Comparison of ENCODE assay signal across 7 mouse cellular contexts in genomic region chr11:74589401-74590238, GRCm38 (mm10). TPM values are rescaled to one million over a fixed set of nuclear protein-coding genes. Genes with fewer than 3 reads are reported as not detected.
DNase-seq lines count a peak whose midpoint lies in the region; ATAC-seq and TF ChIP-seq lines count a peak whose summit lies in the region.

No protein-coding gene starts in this region.

- no peak for TF ChIP-seq CTCF in lung, adult 2 months (IDR thresholded peaks at IDR 0.05; ENCODE audit: insufficient read depth, low read length)

- peak overlapping the region; percentile 63 for H3K27ac ChIP-seq in forebrain, embryonic 14.5 days (ENCODE audit: low read depth, low read length)

- TF ChIP-seq POLR2A in lung, adult 2 months (IDR thresholded peaks at IDR 0.05; ENCODE audit: borderline replicate concordance, extremely low read depth, low read depth, low read length): no peak

- peak overlapping the region; percentile 43 for H3K4me3 ChIP-seq in forebrain, embryonic 14.5 days (ENCODE audit: low read depth, low read length)
- no peak overlapping the region for H3K4me3 ChIP-seq in lung, adult 2 months (replicated peaks; ENCODE audit: extremely low read depth, low read depth, low read length)

- peak overlapping the region; percentile 63 for H3K9ac ChIP-seq in forebrain, embryonic 14.5 days (ENCODE audit: low read length)

- H3K4me2 ChIP-seq in forebrain, embryonic 14.5 days (ENCODE audit: low read length): peak overlapping the region; percentile 56

- under 1% methylated on average over 63 of the region's 66 CpGs for WGBS in forebrain, embryonic 14.5 days
- WGBS in lung, adult 2 months: 4% methylated on average over 66 of the region's 66 CpGs

- ATAC-seq in forebrain, embryonic 14.5 days: peak; percentile 90
- no peak for ATAC-seq in monocyte, adult 5-6 weeks (replicated peaks; ENCODE audit: insufficient number of reproducible peaks, low FRiP score, low TSS enrichment, poor library complexity, severe bottlenecking)

- peak; percentile 18 for DNase-seq in thymus, postnatal 4 days
- no peak for DNase-seq in thymus, postnatal 0 days (ENCODE audit: low spot score)
- peak; percentile 76 for DNase-seq in forebrain, embryonic 14.5 days (ENCODE audit: low spot score)
- peak; percentile 74 for DNase-seq in left cerebral cortex, postnatal 25 days (ENCODE audit: low spot score in 2 of 2)
- peak; percentile 32 for DNase-seq in retina, embryonic 14.5 days (ENCODE audit: low spot score)
- no peak for DNase-seq in lung, adult 2 months

- H3K27me3 ChIP-seq in forebrain, embryonic 14.5 days (replicated peaks; ENCODE audit: control insufficient read depth, insufficient read depth, low read length): peaks cover 37% of the 10 kb centered on the region

- H3K9me3 ChIP-seq in forebrain, embryonic 14.5 days (replicated peaks; ENCODE audit: control insufficient read depth, low read length): no peaks in the 10 kb centered on the region

- H3K4me1 ChIP-seq in forebrain, embryonic 14.5 days (ENCODE audit: control insufficient read depth, insufficient read depth, low read length): no peaks in the 10 kb centered on the region
- H3K4me1 ChIP-seq in lung, adult 2 months (ENCODE audit: control insufficient read depth, insufficient read depth, low read length): no peaks in the 10 kb centered on the region

- no peaks in the 10 kb centered on the region for H3K36me3 ChIP-seq in forebrain, embryonic 14.5 days (ENCODE audit: control insufficient read depth, insufficient read depth, low read length)

- intact Hi-C loops in left cerebral cortex, postnatal 25 days (cut with DNase I): no loop called here

RNA-seq across cellular contexts. Expression of gene Rap1gap2, which starts 21.1 kb away (rescaled TPM):
- polyA plus RNA-seq in thymus, postnatal 0 days (2015; fragmentation: Nextera tagmentation; extraction: Ambion mirVana): 3.5 and 3.8 TPM in 2 replicates
- 5.1 and 6.0 TPM in 2 replicates for polyA plus RNA-seq in forebrain, embryonic 14.5 days (2014; fragmentation: Nextera tagmentation; extraction: Ambion mirVana)
- 100 to 1,000 TPM; 175 to 205 TPM for total RNA-seq in left cerebral cortex, postnatal 25 days (2021)
- total RNA-seq in monocyte, adult 5-6 weeks (2017): 186 to 201 TPM (median 194 TPM) in 3 replicates
- 7.0 and 8.9 TPM in 2 replicates for polyA plus RNA-seq in lung, adult 2 months (2012; rRNA removed)

RNA-seq across cellular contexts. Expression of gene Ccdc92b, which starts 29.8 kb away (rescaled TPM):
- 0.06 and 0.10 TPM in 2 replicates for polyA plus RNA-seq in thymus, postnatal 0 days (2015; fragmentation: Nextera tagmentation; extraction: Ambion mirVana)
- polyA plus RNA-seq in forebrain, embryonic 14.5 days (2014; fragmentation: Nextera tagmentation; extraction: Ambion mirVana): 2.3 and 3.2 TPM in 2 replicates
- 10 to 100 TPM; 26.1 to 26.3 TPM for total RNA-seq in left cerebral cortex, postnatal 25 days (2021)
- total RNA-seq in monocyte, adult 5-6 weeks (2017): not detected in 3 replicates
- polyA plus RNA-seq in lung, adult 2 months (2012; rRNA removed): 0.51 TPM in 2 replicates

RNA-seq across cellular contexts. Expression of gene Cluh, which starts 59.7 kb away (rescaled TPM):
- polyA plus RNA-seq in thymus, postnatal 0 days (2015; fragmentation: Nextera tagmentation; extraction: Ambion mirVana): 11.3 and 11.5 TPM in 2 replicates
- 6.3 and 7.7 TPM in 2 replicates for polyA plus RNA-seq in forebrain, embryonic 14.5 days (2014; fragmentation: Nextera tagmentation; extraction: Ambion mirVana)
- total RNA-seq in left cerebral cortex, postnatal 25 days (2021): 10 to 100 TPM; 60.3 to 64.1 TPM
- total RNA-seq in monocyte, adult 5-6 weeks (2017): 13.9 to 24.2 TPM (median 16.7 TPM) in 3 replicates
- 28.9 and 36.2 TPM in 2 replicates for polyA plus RNA-seq in lung, adult 2 months (2012; rRNA removed)

Comparison
In these comparisons a context has a peak if more than half of its experiments do, and no peak if none do; other contexts are left out.
1. DNase-seq: peak in thymus, postnatal 4 days (single experiment), forebrain, embryonic 14.5 days (single experiment), left cerebral cortex, postnatal 25 days (2 of 2) and retina, embryonic 14.5 days (single experiment); none in thymus, postnatal 0 days (single experiment) and lung, adult 2 months (single experiment).